In the genomic region with DNA sequence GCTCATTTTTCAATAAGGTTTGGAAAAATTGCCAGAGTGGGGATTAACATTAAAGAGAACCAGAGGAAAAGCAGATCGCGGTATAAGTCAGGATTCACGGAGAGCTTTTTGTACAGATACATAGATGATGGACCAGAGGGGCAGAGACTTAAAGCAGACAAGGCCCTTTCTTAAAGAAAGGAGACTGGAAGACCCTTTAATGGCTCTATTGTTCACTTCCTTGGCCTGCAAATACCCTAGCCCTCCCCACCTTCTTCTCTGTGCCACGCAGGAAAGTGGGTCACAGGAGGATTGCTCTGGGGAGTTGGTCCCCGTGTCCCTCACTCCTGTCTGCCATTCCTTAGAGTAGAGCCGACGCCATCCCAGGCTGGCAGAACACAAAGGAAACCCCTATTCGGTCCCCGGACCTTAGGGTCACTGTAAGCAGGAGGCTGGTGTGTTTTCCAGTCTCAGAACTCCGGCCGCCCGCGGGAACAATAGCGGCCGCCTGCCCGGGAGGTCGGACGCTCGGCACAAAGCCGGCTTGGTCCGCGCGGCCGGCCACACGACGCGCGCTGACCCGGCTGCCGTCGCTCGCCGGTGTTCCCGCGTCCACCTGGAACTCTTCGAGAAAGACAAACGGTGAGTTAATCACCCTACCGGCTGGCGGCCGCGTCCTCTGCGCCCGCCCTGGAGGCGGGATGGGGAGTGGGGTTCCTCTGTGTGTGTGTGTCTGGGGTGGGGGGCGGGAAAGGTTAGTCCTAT, we compare ENCODE assay signal across 8 mouse cellular contexts. TPM values are rescaled to one million over a fixed set of nuclear protein-coding genes. Genes with fewer than 3 reads are reported as not detected.
DNase-seq lines count a peak whose midpoint lies in the region; ATAC-seq lines count a peak whose summit lies in the region.
"Had no signal": no experiment of that assay in that cellular context is flagged by ENCODE, and none has a peak within 500 bp of the region (broad histone marks: within the 10 kb centered on the region; RNA-seq: fewer than 3 reads in every experiment).

No protein-coding gene starts in this region.

- no peak overlapping the region for H3K9ac ChIP-seq in lung, embryonic 16.5 days (ENCODE audit: low read length)
- H3K9ac ChIP-seq in forebrain, embryonic 14.5 days (ENCODE audit: low read length), result no peak overlapping the region
- peak overlapping the region; percentile 56; the same call in 1 of the 2 replicates for H3K9ac ChIP-seq in limb, embryonic 12.5 days (replicated peaks)
- H3K9ac ChIP-seq in stomach, embryonic 16.5 days (ENCODE audit: low read length), result peak overlapping the region; percentile 40

- DNase-seq in lung, adult 18-20 months, result no peak
- no peak for DNase-seq in forebrain, embryonic 14.5 days (ENCODE audit: low spot score)
- no peak for DNase-seq in urinary bladder, postnatal 10 days (ENCODE audit: low spot score)
- DNase-seq in right cerebral cortex, adult 18-20 months, result no peak
- DNase-seq: cerebellum, postnatal 14 days had no signal

- WGBS in lung, embryonic 16.5 days, result 3% methylated on average over 45 of the region's 45 CpGs
- WGBS in forebrain, embryonic 14.5 days, result 1% methylated on average over 45 of the region's 45 CpGs
- 3% methylated on average over 45 of the region's 45 CpGs for WGBS in limb, embryonic 12.5 days
- 5% methylated on average over 45 of the region's 45 CpGs for WGBS in stomach, embryonic 16.5 days

- H3K36me3 ChIP-seq in lung, embryonic 16.5 days (ENCODE audit: control insufficient read depth, insufficient read depth, low read length), result no peaks in the 10 kb centered on the region
- H3K36me3 ChIP-seq in forebrain, embryonic 14.5 days (ENCODE audit: control insufficient read depth, insufficient read depth, low read length), result no peaks in the 10 kb centered on the region
- H3K36me3 ChIP-seq in limb, embryonic 12.5 days, result no peaks in the 10 kb centered on the region
- H3K36me3 ChIP-seq in stomach, embryonic 16.5 days (ENCODE audit: control insufficient read depth, insufficient read depth, low read length), result no peaks in the 10 kb centered on the region

- no peak for ATAC-seq in lung, embryonic 16.5 days (ENCODE audit: low read depth)
- ATAC-seq in forebrain, embryonic 14.5 days, result no peak
- ATAC-seq in limb, embryonic 12.5 days (ENCODE audit: insufficient number of reproducible peaks, insufficient read depth, low FRiP score, low TSS enrichment, low read depth), result 0 out of 2 replicates have a peak, but pooled peaks have one; percentile 9
- ATAC-seq in stomach, embryonic 16.5 days (ENCODE audit: insufficient read depth, low FRiP score), result no peak

- 0 out of 2 replicates have a peak, but pooled peaks cover 5% of the 10 kb centered on the region for H3K4me1 ChIP-seq in lung, embryonic 16.5 days (replicated peaks; ENCODE audit: control insufficient read depth, insufficient read depth, low read length)
- peaks cover 8% of the 10 kb centered on the region; the same call in 1 of the 2 replicates for H3K4me1 ChIP-seq in forebrain, embryonic 14.5 days (ENCODE audit: control insufficient read depth, insufficient read depth, low read length)
- peaks cover 23% of the 10 kb centered on the region for H3K4me1 ChIP-seq in limb, embryonic 12.5 days (replicated peaks)
- peaks cover 10% of the 10 kb centered on the region; the same call in 1 of the 2 replicates for H3K4me1 ChIP-seq in stomach, embryonic 16.5 days (ENCODE audit: control insufficient read depth, insufficient read depth, low read length)

- peak overlapping the region; percentile 29 for H3K4me3 ChIP-seq in lung, embryonic 16.5 days (ENCODE audit: low read length)
- 0 out of 2 replicates have a peak overlapping the region, but pooled peaks have one; percentile 1 for H3K4me3 ChIP-seq in forebrain, embryonic 14.5 days (ENCODE audit: low read depth, low read length)
- H3K4me3 ChIP-seq in limb, embryonic 12.5 days (replicated peaks), result peak overlapping the region; percentile 40
- H3K4me3 ChIP-seq in stomach, embryonic 16.5 days (replicated peaks; ENCODE audit: low read length), result peak overlapping the region; percentile 35

- H3K4me2 ChIP-seq in lung, embryonic 16.5 days (ENCODE audit: low read depth, low read length), result peak overlapping the region; percentile 53
- H3K4me2 ChIP-seq in forebrain, embryonic 14.5 days (ENCODE audit: low read length), result peak overlapping the region; percentile 33
- peak overlapping the region; percentile 70 for H3K4me2 ChIP-seq in limb, embryonic 12.5 days
- peak overlapping the region; percentile 51 for H3K4me2 ChIP-seq in stomach, embryonic 16.5 days (ENCODE audit: low read depth, low read length)

- H3K27ac ChIP-seq in lung, embryonic 16.5 days (ENCODE audit: low read length), result no peak overlapping the region
- H3K27ac ChIP-seq in forebrain, embryonic 14.5 days (ENCODE audit: low read depth, low read length), result no peak overlapping the region
- H3K27ac ChIP-seq in limb, embryonic 12.5 days, result no peak overlapping the region
- no peak overlapping the region for H3K27ac ChIP-seq in stomach, embryonic 16.5 days (ENCODE audit: low read length)

- H3K9me3 ChIP-seq in lung, embryonic 16.5 days (ENCODE audit: control insufficient read depth, low read length), result no peaks in the 10 kb centered on the region
- H3K9me3 ChIP-seq in forebrain, embryonic 14.5 days (replicated peaks; ENCODE audit: control insufficient read depth, low read length), result no peaks in the 10 kb centered on the region
- H3K9me3 ChIP-seq in limb, embryonic 12.5 days, result no peaks in the 10 kb centered on the region
- no peaks in the 10 kb centered on the region for H3K9me3 ChIP-seq in stomach, embryonic 16.5 days (replicated peaks; ENCODE audit: control insufficient read depth, low read length)

- peaks cover 85% of the 10 kb centered on the region for H3K27me3 ChIP-seq in lung, embryonic 16.5 days (ENCODE audit: control insufficient read depth, insufficient read depth, low read depth, low read length)
- peaks cover 95% of the 10 kb centered on the region for H3K27me3 ChIP-seq in forebrain, embryonic 14.5 days (replicated peaks; ENCODE audit: control insufficient read depth, insufficient read depth, low read length)
- H3K27me3 ChIP-seq in limb, embryonic 12.5 days, result peaks cover 80% of the 10 kb centered on the region
- peaks cover 78% of the 10 kb centered on the region for H3K27me3 ChIP-seq in stomach, embryonic 16.5 days (ENCODE audit: control insufficient read depth, insufficient read depth, low read length)

RNA-seq across cellular contexts. Expression of gene Hoxd1, which starts 10.2 kb away (rescaled TPM):
- not detected in 2 replicates for polyA plus RNA-seq in lung, embryonic 16.5 days (2015; fragmentation: Nextera tagmentation; extraction: Ambion mirVana)
- not detected in 2 replicates for polyA plus RNA-seq in forebrain, embryonic 14.5 days (2014; fragmentation: Nextera tagmentation; extraction: Ambion mirVana)
- 0.41 and 0.43 TPM in 2 replicates for polyA plus RNA-seq in limb, embryonic 12.5 days (2016; fragmentation: Nextera tagmentation; extraction: Ambion mirVana)
- polyA plus RNA-seq in stomach, embryonic 16.5 days (2015; fragmentation: Nextera tagmentation; extraction: Ambion mirVana), result not detected in 2 replicates

RNA-seq across cellular contexts. Expression of gene Gm28230, which starts 26.1 kb away (rescaled TPM):
- polyA plus RNA-seq in lung, embryonic 16.5 days (2015; fragmentation: Nextera tagmentation; extraction: Ambion mirVana), result not detected in 2 replicates
- polyA plus RNA-seq in forebrain, embryonic 14.5 days (2014; fragmentation: Nextera tagmentation; extraction: Ambion mirVana), result not detected in 2 replicates
- 0.38 and 0.51 TPM in 2 replicates for polyA plus RNA-seq in limb, embryonic 12.5 days (2016; fragmentation: Nextera tagmentation; extraction: Ambion mirVana)
- polyA plus RNA-seq in stomach, embryonic 16.5 days (2015; fragmentation: Nextera tagmentation; extraction: Ambion mirVana), result 0.10 and 0.13 TPM in 2 replicates

RNA-seq across cellular contexts. Expression of gene Hoxd4, which starts 40.9 kb away (rescaled TPM):
- not detected in 2 replicates for polyA plus RNA-seq in lung, embryonic 16.5 days (2015; fragmentation: Nextera tagmentation; extraction: Ambion mirVana)
- polyA plus RNA-seq in forebrain, embryonic 14.5 days (2014; fragmentation: Nextera tagmentation; extraction: Ambion mirVana), result not detected in 2 replicates
- 0.55 and 0.78 TPM in 2 replicates for polyA plus RNA-seq in limb, embryonic 12.5 days (2016; fragmentation: Nextera tagmentation; extraction: Ambion mirVana)
- polyA plus RNA-seq in stomach, embryonic 16.5 days (2015; fragmentation: Nextera tagmentation; extraction: Ambion mirVana), result 0.29 and 0.39 TPM in 2 replicates

RNA-seq across cellular contexts. Expression of gene Hoxd3, which starts 40.9 kb away (rescaled TPM):
- polyA plus RNA-seq in lung, embryonic 16.5 days (2015; fragmentation: Nextera tagmentation; extraction: Ambion mirVana), result 0.23 and 0.39 TPM in 2 replicates
- not detected in 2 replicates for polyA plus RNA-seq in forebrain, embryonic 14.5 days (2014; fragmentation: Nextera tagmentation; extraction: Ambion mirVana)
- 1.4 and 1.5 TPM in 2 replicates for polyA plus RNA-seq in limb, embryonic 12.5 days (2016; fragmentation: Nextera tagmentation; extraction: Ambion mirVana)
- polyA plus RNA-seq in stomach, embryonic 16.5 days (2015; fragmentation: Nextera tagmentation; extraction: Ambion mirVana), result 7.4 and 9.2 TPM in 2 replicates

RNA-seq across cellular contexts. Expression of gene Hoxd8, which starts 48.2 kb away (rescaled TPM):
- 0.20 and 0.39 TPM in 2 replicates for polyA plus RNA-seq in lung, embryonic 16.5 days (2015; fragmentation: Nextera tagmentation; extraction: Ambion mirVana)
- polyA plus RNA-seq in forebrain, embryonic 14.5 days (2014; fragmentation: Nextera tagmentation; extraction: Ambion mirVana), result 0.09 TPM in 1 of 2 replicates, not detected in the other
- polyA plus RNA-seq in limb, embryonic 12.5 days (2016; fragmentation: Nextera tagmentation; extraction: Ambion mirVana), result 7.5 and 7.8 TPM in 2 replicates
- polyA plus RNA-seq in stomach, embryonic 16.5 days (2015; fragmentation: Nextera tagmentation; extraction: Ambion mirVana), result 1.7 and 2.8 TPM in 2 replicates

Comparison
In these comparisons a context has a peak if more than half of its experiments do, and no peak if none do; other contexts are left out.
1. H3K9ac ChIP-seq: peak in limb, embryonic 12.5 days (single experiment) and stomach, embryonic 16.5 days (single experiment); none in lung, embryonic 16.5 days (single experiment) and forebrain, embryonic 14.5 days (single experiment).
2. Peak in every context shown above with its lines, with median percentiles within 50 percentile points of each other: H3K4me2 ChIP-seq and H3K4me3 ChIP-seq.